Mouse (Mus musculus) CD4-positive naive resting alpha-beta T cell, adult 76 days (primary cell): ENCODE results near the gene Gnas. TPM values are rescaled to one million over a fixed set of nuclear protein-coding genes. Genes with fewer than 3 reads are reported as not detected.

Experiments
- total RNA-seq: library from RNA; stranded (reverse); gene quantifications from one replicate; pipeline ENCODE4 v1.2.4, GENCODE M21; 2023

Gnas gene
- 374 TPM for total RNA-seq

GRCm38 (mm10) chr2:174284011-174284410 lies at the start of gene Gnas:
TSS of gene Gnas (plus strand) at chr2:174284320.

DNA sequence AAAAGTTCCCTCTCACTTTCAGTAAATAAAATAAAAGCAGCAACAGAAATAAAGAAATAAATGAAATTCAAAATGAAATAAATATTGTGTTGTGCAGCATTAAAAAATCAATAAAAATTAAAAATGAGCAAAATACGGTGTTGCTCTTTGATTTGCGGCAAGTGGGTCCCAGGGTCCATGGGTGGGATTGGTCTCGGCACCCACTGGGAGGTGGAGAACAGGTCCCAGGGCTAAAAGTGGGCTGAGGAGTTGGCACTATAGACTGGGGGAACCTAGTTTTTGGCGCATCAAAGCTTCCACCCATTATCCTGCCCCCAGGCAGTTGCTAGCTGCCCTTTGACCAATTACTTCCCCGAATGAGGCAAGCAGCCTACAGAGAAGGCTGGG lies 62.5 kb downstream of the Gnas start, which contains the start of gene Gm20721:
Gm20721 (minus strand) TSS at position 101 of the 387 bp plus-strand sequence.

Other genes starting within 250 kb of the Gnas start
- gene Stx16, start 208.0 kb upstream of the Gnas start, total RNA-seq: 63.8 TPM
- 73.0 TPM for gene Npepl1, start 174.0 kb upstream of the Gnas start, total RNA-seq
- 0.50 TPM for gene Gm20721, start 62.4 kb downstream of the Gnas start, total RNA-seq
- gene Nelfcd, start 131.5 kb downstream of the Gnas start, total RNA-seq: 34.5 TPM
- 41.2 TPM for gene Ctsz, start 154.7 kb downstream of the Gnas start, total RNA-seq
- 1.8 TPM for gene Tubb1, start 166.4 kb downstream of the Gnas start, total RNA-seq
- 205 TPM for gene Atp5e, start 179.8 kb downstream of the Gnas start, total RNA-seq
- gene Prelid3b, start 188.8 kb downstream of the Gnas start, total RNA-seq: 50.3 TPM